Mouse (Mus musculus): ENCODE measurements around the gene Kcnk3. TPM values are rescaled to one million over a fixed set of nuclear protein-coding genes. Genes with fewer than 3 reads are reported as not detected.

Kcnk3 gene
- polyA plus RNA-seq, 1 experiment: not detected

- peak within 1 kb of the TSS; percentile 79 for H3K4me3 ChIP-seq (replicated peaks)
- H3K9me3 ChIP-seq (ENCODE audit: control insufficient read depth, low read length): peaks cover 2% of the 10 kb centered on the region
- H3K4me1 ChIP-seq (ENCODE audit: control insufficient read depth): peaks cover 40% of the 10 kb centered on the region
- no peaks in the 10 kb centered on the region for H3K27me3 ChIP-seq (ENCODE audit: control insufficient read depth)
- TF ChIP-seq TAL1 (IDR thresholded peaks at IDR 0.05; ENCODE audit: low read length) (no peak), GATA1 (IDR thresholded peaks at IDR 0.05; ENCODE audit: low read length) (no peak)
- H3K36me3 ChIP-seq (ENCODE audit: control insufficient read depth): peaks cover 42% of the 10 kb centered on the region
These were observed 78.6 kb downstream of the Kcnk3 start, which contains the start of gene Cenpa for GRCm38 (mm10) chr5:30666391-30667195. Cenpa (plus strand) TSS chr5:30666777.

- H3K36me3 ChIP-seq (ENCODE audit: control insufficient read depth): peaks cover 48% of the 10 kb centered on the region
- H3K9me3 ChIP-seq (ENCODE audit: control insufficient read depth, low read length): no peaks in the 10 kb centered on the region
- peak overlapping the region; percentile 79 for H3K4me3 ChIP-seq (replicated peaks)
- peaks cover 40% of the 10 kb centered on the region for H3K4me1 ChIP-seq (ENCODE audit: control insufficient read depth)
- H3K27me3 ChIP-seq (ENCODE audit: control insufficient read depth): no peaks in the 10 kb centered on the region
- no peak for TF ChIP-seq TAL1 (IDR thresholded peaks at IDR 0.05; ENCODE audit: low read length)
- TF ChIP-seq GATA1 (IDR thresholded peaks at IDR 0.05; ENCODE audit: low read length): no peak
These were observed 79.2 kb downstream of the Kcnk3 start for GRCm38 (mm10) chr5:30667215-30667614.

GRCm38 (mm10) chr5:30667686-30668085 lies 79.7 kb downstream of the Kcnk3 start:
- H3K27me3 ChIP-seq (ENCODE audit: control insufficient read depth): no peaks in the 10 kb centered on the region

DNA sequence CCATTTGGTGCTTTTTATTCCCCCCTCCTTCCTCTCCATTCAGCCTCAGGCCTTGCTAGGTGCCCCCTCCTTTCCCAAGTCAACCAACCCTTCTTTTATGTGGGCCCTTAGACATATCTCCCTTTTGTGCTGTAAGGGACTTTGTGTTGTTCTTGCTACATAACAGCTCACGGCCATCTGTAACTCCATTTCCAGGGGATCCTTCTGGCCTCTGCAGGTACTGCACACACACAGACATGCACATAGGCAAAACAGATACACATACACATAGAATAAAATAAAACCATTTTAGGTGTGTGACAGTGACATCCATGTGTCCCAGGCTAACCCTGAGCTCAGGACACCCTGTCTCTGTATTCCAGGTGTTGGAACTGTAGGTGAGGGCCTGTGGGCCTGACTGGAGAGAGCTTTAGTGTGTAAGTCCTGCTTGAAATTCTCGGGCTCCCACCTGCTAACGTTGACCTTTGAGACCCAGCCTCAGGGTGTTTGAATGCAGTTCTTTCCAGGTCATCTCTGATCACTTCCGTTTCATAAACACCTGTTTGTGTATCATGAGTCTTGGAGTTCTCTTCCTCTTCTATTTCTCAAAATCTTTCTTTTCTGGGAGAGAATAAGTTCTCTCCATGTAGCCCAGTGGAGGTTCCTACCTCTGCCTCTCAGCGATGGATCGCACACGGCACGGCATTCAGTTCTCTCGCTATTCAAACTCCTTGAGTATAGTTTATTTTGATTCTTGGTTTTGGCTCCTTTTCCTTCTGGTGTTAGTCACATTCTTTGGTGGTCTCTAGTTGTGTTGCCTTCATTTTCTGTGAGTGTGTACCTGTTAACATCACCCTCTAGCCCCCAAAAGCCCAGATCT lies 80.9 kb downstream of the Kcnk3 start:
- H3K4me3 ChIP-seq (replicated peaks): peak overlapping the region; percentile 79
- H3K36me3 ChIP-seq (ENCODE audit: control insufficient read depth): peaks cover 65% of the 10 kb centered on the region
- H3K4me1 ChIP-seq (ENCODE audit: control insufficient read depth): peaks cover 41% of the 10 kb centered on the region
- H3K27me3 ChIP-seq (ENCODE audit: control insufficient read depth): no peaks in the 10 kb centered on the region
- TF ChIP-seq TAL1 (IDR thresholded peaks at IDR 0.05; ENCODE audit: low read length) (no peak), GATA1 (IDR thresholded peaks at IDR 0.05; ENCODE audit: low read length) (no peak)
- no peaks in the 10 kb centered on the region for H3K9me3 ChIP-seq (ENCODE audit: control insufficient read depth, low read length)

More at GRCm38 (mm10) chr5:30667686-30668085, 79.7 kb downstream of the Kcnk3 start:
- no peaks in the 10 kb centered on the region for H3K9me3 ChIP-seq (ENCODE audit: control insufficient read depth, low read length)
- peaks cover 40% of the 10 kb centered on the region for H3K4me1 ChIP-seq (ENCODE audit: control insufficient read depth)
- H3K36me3 ChIP-seq (ENCODE audit: control insufficient read depth): peaks cover 53% of the 10 kb centered on the region
- TF ChIP-seq GATA1 (IDR thresholded peaks at IDR 0.05; ENCODE audit: low read length) (no peak), TAL1 (IDR thresholded peaks at IDR 0.05; ENCODE audit: low read length) (no peak)
- H3K4me3 ChIP-seq (replicated peaks): peak overlapping the region; percentile 79

DNA sequence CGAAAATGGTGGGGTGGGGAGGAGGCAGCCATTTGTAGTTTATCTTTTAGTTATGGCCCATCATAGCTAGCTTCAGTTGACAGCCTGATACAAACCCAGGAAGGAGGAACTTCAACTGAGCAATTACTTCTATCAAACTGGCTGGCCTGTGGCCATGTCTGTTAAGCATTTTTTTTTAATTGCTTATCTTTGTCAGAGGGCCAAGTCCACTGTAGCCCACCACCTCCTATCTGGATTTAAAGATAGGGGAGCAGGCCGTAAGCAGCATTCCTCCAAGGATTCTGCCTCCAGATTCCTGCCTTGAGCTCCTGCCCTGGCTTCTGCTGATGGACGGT lies 81.5 kb downstream of the Kcnk3 start:
- TF ChIP-seq GATA1 (IDR thresholded peaks at IDR 0.05; ENCODE audit: low read length) (no peak), TAL1 (IDR thresholded peaks at IDR 0.05; ENCODE audit: low read length) (no peak)
- Histone ChIP-seq H3K4me1 (ENCODE audit: control insufficient read depth) (peaks cover 41% of the 10 kb centered on the region), H3K4me3 (replicated peaks) (peak overlapping the region; percentile 79), H3K9me3 (ENCODE audit: control insufficient read depth, low read length) (no peaks in the 10 kb centered on the region), H3K27me3 (ENCODE audit: control insufficient read depth) (no peaks in the 10 kb centered on the region), H3K36me3 (ENCODE audit: control insufficient read depth) (peaks cover 71% of the 10 kb centered on the region)

GRCm38 (mm10) chr5:30670091-30670490 lies 82.1 kb downstream of the Kcnk3 start:
- TF ChIP-seq TAL1 (IDR thresholded peaks at IDR 0.05; ENCODE audit: low read length) (no peak), GATA1 (IDR thresholded peaks at IDR 0.05; ENCODE audit: low read length) (no peak)
- no peak overlapping the region for H3K4me3 ChIP-seq (replicated peaks)

GRCm38 (mm10) chr5:30674001-30674400 lies 86.0 kb downstream of the Kcnk3 start:
- H3K9me3 ChIP-seq (ENCODE audit: control insufficient read depth, low read length): no peaks in the 10 kb centered on the region
- H3K4me3 ChIP-seq (replicated peaks): no peak overlapping the region
- H3K36me3 ChIP-seq (ENCODE audit: control insufficient read depth): peaks cover 98% of the 10 kb centered on the region
- TF ChIP-seq TAL1 (IDR thresholded peaks at IDR 0.05; ENCODE audit: low read length) (no peak), GATA1 (IDR thresholded peaks at IDR 0.05; ENCODE audit: low read length) (no peak)
- no peaks in the 10 kb centered on the region for H3K27me3 ChIP-seq (ENCODE audit: control insufficient read depth)
- H3K4me1 ChIP-seq (ENCODE audit: control insufficient read depth): peaks cover 13% of the 10 kb centered on the region

More at GRCm38 (mm10) chr5:30670091-30670490, 82.1 kb downstream of the Kcnk3 start:
- H3K9me3 ChIP-seq (ENCODE audit: control insufficient read depth, low read length): no peaks in the 10 kb centered on the region
- peaks cover 77% of the 10 kb centered on the region for H3K36me3 ChIP-seq (ENCODE audit: control insufficient read depth)
- H3K4me1 ChIP-seq (ENCODE audit: control insufficient read depth): peaks cover 40% of the 10 kb centered on the region
- H3K27me3 ChIP-seq (ENCODE audit: control insufficient read depth): no peaks in the 10 kb centered on the region

Other genes with a start within 250 kb of the Kcnk3 start
- gene Otof, start 126.2 kb upstream of the Kcnk3 start, polyA plus RNA-seq (2012): not detected in 2 replicates
- gene 1700001C02Rik, start 122.1 kb upstream of the Kcnk3 start, polyA plus RNA-seq (2012): not detected in 2 replicates
- not detected in 2 replicates for gene Cib4, start 42.3 kb upstream of the Kcnk3 start, polyA plus RNA-seq (2012)
- 0.45 and 0.55 TPM in 2 replicates for gene Slc35f6, start 59.8 kb downstream of the Kcnk3 start, polyA plus RNA-seq (2012)
- 68.1 and 83.8 TPM in 2 replicates for gene Cenpa, start 78.6 kb downstream of the Kcnk3 start, polyA plus RNA-seq (2012)
- 0.01 TPM in 1 of 2 replicates, not detected in the other for gene Dpysl5, start 123.4 kb downstream of the Kcnk3 start, polyA plus RNA-seq (2012)
- 0.09 TPM in 1 of 2 replicates, not detected in the other for gene Mapre3, start 226.5 kb downstream of the Kcnk3 start, polyA plus RNA-seq (2012)